In genomic region chr16:56115706-56116105, GRCm38 (mm10) we compare ENCODE assay signal across 17 mouse cellular contexts.
A peak's percentile ranks its signal among the peaks of the same experiment; 100 is the strongest.
DNase-seq lines count a peak whose midpoint lies in the region; ATAC-seq lines count a peak whose summit lies in the region.
"Had no signal": no experiment of that assay in that cellular context is flagged by ENCODE, and none has a peak within 500 bp of the region (broad histone marks: within the 10 kb centered on the region; RNA-seq: fewer than 3 reads in every experiment).

No protein-coding gene starts in this region.

- intact Hi-C loops in heart, postnatal 36 days (cut with DNase I) = loop anchor here (5.0 kb wide), 1 partner anchor 38 kb away; no protein-coding TSS in a partner anchor

- H3K27me3 ChIP-seq in lung, embryonic 15.5 days = no peaks in the 10 kb centered on the region
- H3K27me3 ChIP-seq: embryonic facial prominence, embryonic 13.5 days; liver, embryonic 15.5 days had no signal

- peaks cover 2% of the 10 kb centered on the region; the same call in 1 of the 2 replicates for H3K4me1 ChIP-seq in lung, embryonic 15.5 days
- H3K4me1 ChIP-seq: liver, embryonic 15.5 days had no signal

- peak; percentile 7 for DNase-seq in adrenal gland, postnatal 25 days
- no peak for DNase-seq in adrenal gland, adult 18-20 months (ENCODE audit: low spot score in 2 of 2)
- no peak for DNase-seq in lung, adult 18-20 months
- DNase-seq in NIH3T3 (ENCODE audit: low read depth) = peak; percentile 56
- peak; percentile 24 to 43 for DNase-seq in heart, postnatal 36 days
- no peak for DNase-seq in urinary bladder, postnatal 36 days (ENCODE audit: low spot score in 2 of 2)
- DNase-seq in ovary, postnatal 36 days (ENCODE audit: low spot score) = no peak
- DNase-seq: gastrocnemius, postnatal 36 days; kidney, adult 8-10 months; kidney, postnatal 4 days; right cerebral cortex, postnatal 25 days; thymus, adult 18-20 months had no signal

- H3K4me3 ChIP-seq in lung, embryonic 15.5 days = no peak overlapping the region
- H3K4me3 ChIP-seq: embryonic facial prominence, embryonic 13.5 days; liver, embryonic 15.5 days had no signal

- peaks cover 9% of the 10 kb centered on the region for H3K36me3 ChIP-seq in lung, embryonic 15.5 days

- 62% methylated on average over 3 of the region's 3 CpGs for WGBS in lung, embryonic 15.5 days

- ATAC-seq in lung, embryonic 15.5 days (ENCODE audit: borderline replicate concordance, extremely low read depth, low FRiP score, low TSS enrichment) = peak; percentile 42; the same call in 1 of the 2 replicates
- ATAC-seq: forebrain, embryonic 14.5 days; hindbrain, embryonic 16.5 days had no signal

- H3K4me2 ChIP-seq in lung, embryonic 15.5 days = no peak overlapping the region
- H3K4me2 ChIP-seq: embryonic facial prominence, embryonic 13.5 days; liver, embryonic 15.5 days had no signal

- no peaks in the 10 kb centered on the region for H3K9me3 ChIP-seq in lung, embryonic 15.5 days
- H3K9me3 ChIP-seq: liver, embryonic 15.5 days had no signal

- peak overlapping the region; percentile 38; the same call in 1 of the 2 replicates for H3K27ac ChIP-seq in lung, embryonic 15.5 days
- H3K27ac ChIP-seq: embryonic facial prominence, embryonic 13.5 days; liver, embryonic 15.5 days had no signal

- no peak overlapping the region for H3K9ac ChIP-seq in lung, embryonic 15.5 days
- H3K9ac ChIP-seq: embryonic facial prominence, embryonic 13.5 days; liver, embryonic 15.5 days had no signal

Comparison
In these comparisons a context has a peak if more than half of its experiments do, and no peak if none do; other contexts are left out.
1. DNase-seq: peak in adrenal gland, postnatal 25 days (single experiment), NIH3T3 (single experiment) and heart, postnatal 36 days (2 of 2); none in adrenal gland, adult 18-20 months (0 of 2), lung, adult 18-20 months (0 of 2), urinary bladder, postnatal 36 days (0 of 2) and ovary, postnatal 36 days (single experiment).